In the genomic region with DNA sequence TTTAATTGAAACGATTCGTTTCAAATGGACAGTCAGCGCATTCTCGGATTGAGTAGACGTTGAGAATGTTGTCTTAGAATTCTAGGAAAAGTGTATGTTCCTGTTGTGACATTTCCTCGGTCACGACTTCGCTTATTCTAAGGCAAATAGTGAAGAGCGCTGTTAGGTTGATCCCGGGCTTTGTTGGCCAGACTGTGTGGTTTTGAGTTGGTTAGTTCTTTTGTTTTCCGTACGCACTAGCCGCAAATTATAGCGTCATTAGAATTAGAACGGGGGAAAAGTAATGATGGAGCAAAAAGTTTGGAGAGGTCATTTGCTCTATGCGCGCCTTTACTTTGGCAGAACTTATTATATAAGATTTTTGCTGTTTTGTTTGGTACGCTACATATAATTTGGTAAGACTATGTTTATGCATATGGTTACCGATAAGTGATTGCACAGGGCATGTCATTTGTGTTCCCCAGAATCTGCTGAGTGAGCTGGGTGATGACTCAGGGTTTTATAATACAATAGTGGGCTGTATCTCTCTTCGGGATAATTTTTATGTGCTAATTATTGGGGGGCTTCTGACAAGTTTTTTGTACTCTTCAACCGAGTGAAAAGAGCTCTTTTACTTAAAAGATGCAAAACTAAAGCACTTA, we compare ENCODE assay signal across 8 mouse cellular contexts. TPM values are rescaled to one million over a fixed set of nuclear protein-coding genes. Genes with fewer than 3 reads are reported as not detected.
DNase-seq lines count a peak whose midpoint lies in the region; ATAC-seq and TF ChIP-seq lines count a peak whose summit lies in the region.

No protein-coding gene starts in this region.

- peaks cover 65% of the 10 kb centered on the region for H3K79me2 ChIP-seq in myocyte (ENCODE audit: control insufficient read depth, insufficient read depth)

- intact Hi-C loops in gastrocnemius, postnatal 36 days (cut with DNase I) = no loop called here

- peak overlapping the region; percentile 76 for H3ac ChIP-seq in myocyte (ENCODE audit: control insufficient read depth, insufficient read length)

- H3K27me3 ChIP-seq in lung, embryonic 16.5 days (ENCODE audit: control insufficient read depth, insufficient read depth, low read depth, low read length) = no peaks in the 10 kb centered on the region
- no peaks in the 10 kb centered on the region for H3K27me3 ChIP-seq in embryonic facial prominence, embryonic 13.5 days
- H3K27me3 ChIP-seq in intestine, postnatal 0 days (replicated peaks; ENCODE audit: control insufficient read depth, insufficient read depth, low read length) = no peaks in the 10 kb centered on the region
- no peaks in the 10 kb centered on the region for H3K27me3 ChIP-seq in myocyte (ENCODE audit: control insufficient read depth, insufficient read depth, insufficient read length)

- no peaks in the 10 kb centered on the region for H3K36me3 ChIP-seq in lung, embryonic 16.5 days (ENCODE audit: control insufficient read depth, insufficient read depth, low read length)
- H3K36me3 ChIP-seq in embryonic facial prominence, embryonic 13.5 days = no peaks in the 10 kb centered on the region
- H3K36me3 ChIP-seq in intestine, postnatal 0 days (ENCODE audit: control insufficient read depth, insufficient read depth) = no peaks in the 10 kb centered on the region
- H3K36me3 ChIP-seq in myocyte (ENCODE audit: control insufficient read depth, insufficient read depth) = no peaks in the 10 kb centered on the region

- peak overlapping the region; percentile 97 for H3K9ac ChIP-seq in lung, embryonic 16.5 days (ENCODE audit: low read length)
- H3K9ac ChIP-seq in embryonic facial prominence, embryonic 13.5 days = peak overlapping the region; percentile 95
- peak overlapping the region; percentile 99 for H3K9ac ChIP-seq in intestine, postnatal 0 days (ENCODE audit: low read depth, low read length)

- no peak for DNase-seq in lung, adult 18-20 months
- no peak for DNase-seq in frontal cortex, postnatal 36 days (ENCODE audit: low spot score in 2 of 2)
- DNase-seq in gastrocnemius, postnatal 36 days = no peak

- H3K4me3 ChIP-seq in lung, embryonic 16.5 days (ENCODE audit: low read length) = peak overlapping the region; percentile 89
- H3K4me3 ChIP-seq in embryonic facial prominence, embryonic 13.5 days = peak overlapping the region; percentile 89
- H3K4me3 ChIP-seq in intestine, postnatal 0 days (ENCODE audit: low read depth, low read length) = peak overlapping the region; percentile 100
- H3K4me3 ChIP-seq in myocyte = peak overlapping the region; percentile 69

- H3K4me1 ChIP-seq in lung, embryonic 16.5 days (replicated peaks; ENCODE audit: control insufficient read depth, insufficient read depth, low read length) = peaks cover 8% of the 10 kb centered on the region
- peaks cover 7% of the 10 kb centered on the region; the same call in 1 of the 2 replicates for H3K4me1 ChIP-seq in embryonic facial prominence, embryonic 13.5 days
- H3K4me1 ChIP-seq in intestine, postnatal 0 days (replicated peaks; ENCODE audit: control insufficient read depth, insufficient read depth, low read length) = 0 out of 2 replicates have a peak, but pooled peaks cover 3% of the 10 kb centered on the region

- no peaks in the 10 kb centered on the region for H3K9me3 ChIP-seq in lung, embryonic 16.5 days (ENCODE audit: control insufficient read depth, low read length)
- no peaks in the 10 kb centered on the region for H3K9me3 ChIP-seq in embryonic facial prominence, embryonic 13.5 days
- no peaks in the 10 kb centered on the region for H3K9me3 ChIP-seq in intestine, postnatal 0 days (ENCODE audit: control insufficient read depth)

- ATAC-seq in lung, embryonic 16.5 days (ENCODE audit: low read depth) = no peak
- ATAC-seq in embryonic facial prominence, embryonic 13.5 days (ENCODE audit: insufficient number of reproducible peaks, insufficient read depth, low FRiP score, low TSS enrichment, low read depth) = no peak
- no peak for ATAC-seq in intestine, postnatal 0 days
- ATAC-seq in inflammation-experienced regulatory T-cells, adult 6 months = no peak

- no peak for TF ChIP-seq CTCF in intestine, postnatal 0 days (IDR thresholded peaks at IDR 0.05; ENCODE audit: low read depth)

- peak overlapping the region; percentile 68 for H3K4me2 ChIP-seq in lung, embryonic 16.5 days (ENCODE audit: low read depth, low read length)
- H3K4me2 ChIP-seq in embryonic facial prominence, embryonic 13.5 days = peak overlapping the region; percentile 73
- peak overlapping the region; percentile 68 for H3K4me2 ChIP-seq in intestine, postnatal 0 days (replicated peaks; ENCODE audit: low read depth)
- H3K4me2 ChIP-seq in myocyte (ENCODE audit: low read depth) = peak overlapping the region; percentile 91

- H3K27ac ChIP-seq in lung, embryonic 16.5 days (ENCODE audit: low read length) = no peak overlapping the region
- H3K27ac ChIP-seq in embryonic facial prominence, embryonic 13.5 days = no peak overlapping the region
- H3K27ac ChIP-seq in intestine, postnatal 0 days (ENCODE audit: low read depth, low read length) = peak overlapping the region; percentile 96; the same call in 1 of the 2 replicates

- TF ChIP-seq POLR2A in myocyte (IDR thresholded peaks at IDR 0.05; ENCODE audit: insufficient read length, low read depth) = no peak

- 2% methylated on average over 21 of the region's 21 CpGs for WGBS in lung, embryonic 16.5 days
- 3% methylated on average over 21 of the region's 21 CpGs for WGBS in embryonic facial prominence, embryonic 13.5 days
- WGBS in intestine, postnatal 0 days = 2% methylated on average over 21 of the region's 21 CpGs

TF ChIP-seq in myocyte, 11 proteins besides CTCF, POLR2A, EP300 and RAD21:
- TF ChIP-seq TCF3 (IDR thresholded peaks at IDR 0.05; ENCODE audit: insufficient read length, low read depth) (no peak), MAX (IDR thresholded peaks at IDR 0.05; ENCODE audit: low read depth) (no peak), E2F4 (IDR thresholded peaks at IDR 0.05; ENCODE audit: insufficient read depth) (no peak), TCF12 (IDR thresholded peaks at IDR 0.05; ENCODE audit: insufficient read depth, poor library complexity, severe bottlenecking) (no peak), MYOD1 (IDR thresholded peaks at IDR 0.05; ENCODE audit: control insufficient read depth in 1 of 3, insufficient read length in 2 of 3, low read depth in 2 of 3) (no peak), SRF (IDR thresholded peaks at IDR 0.05; ENCODE audit: control insufficient read depth, insufficient read length, low read depth) (no peak), POLR2AphosphoS2 (IDR thresholded peaks at IDR 0.05; ENCODE audit: insufficient read length, low read depth) (no peak), MYOG (IDR thresholded peaks at IDR 0.05; ENCODE audit: control insufficient read depth in 1 of 3, insufficient read depth in 1 of 3, insufficient read length in 2 of 3, low read depth in 2 of 3) (no peak), USF1 (IDR thresholded peaks at IDR 0.05; ENCODE audit: low read depth) (no peak), CEBPB (IDR thresholded peaks at IDR 0.05; ENCODE audit: insufficient read depth, poor library complexity, severe bottlenecking) (no peak), REST (IDR thresholded peaks at IDR 0.05; ENCODE audit: insufficient read depth, insufficient read length) (no peak)

RNA-seq across cellular contexts. Expression of a gene that starts 1.4 kb away (rescaled TPM):
- 14.7 and 14.9 TPM in 2 replicates for polyA plus RNA-seq in lung, embryonic 16.5 days (2015; fragmentation: Nextera tagmentation; extraction: Ambion mirVana)
- polyA plus RNA-seq in embryonic facial prominence, embryonic 13.5 days (2015; fragmentation: Nextera tagmentation; extraction: Ambion mirVana) = 25.0 and 28.7 TPM in 2 replicates
- polyA plus RNA-seq in intestine, postnatal 0 days (2015; fragmentation: Nextera tagmentation; extraction: Ambion mirVana) = 13.5 and 13.8 TPM in 2 replicates
- 15.9 TPM for polyA plus RNA-seq in myocyte (2012; fragmentation: generic; extraction: Trizol)
- 10 to 100 TPM; 22.2 to 29.8 (median 27.3) TPM for polyA plus RNA-seq in inflammation-experienced regulatory T-cells, adult 6 months (2017; shearing (Covaris generic))
- total RNA-seq in gastrocnemius, postnatal 36 days (2021) = 100 to 1,000 TPM; 152 to 161 TPM
